Mouse (Mus musculus) gastrocnemius, adult 8-10 months (tissue): ENCODE results near the gene Duoxa1. TPM values are rescaled to one million over a fixed set of nuclear protein-coding genes. Genes with fewer than 3 reads are reported as not detected.
"Not testable (repeated sequence)": the region's sequence is repeated elsewhere in the genome, so short reads cannot be mapped to it uniquely, and the experiment has no call there.

ENCODE experiments used
- DNase-seq, 2 experiments: peaks; one replicate each; pipeline ENCODE4 v3.0.0; 2022; ENCODE audit warnings: low spot score in 2 of 2
- total RNA-seq, 4 experiments: library from RNA; stranded (reverse); gene quantifications; 2 replicates each; pipeline ENCODE4 v1.2.4; 2022

Duoxa1 gene
- total RNA-seq, 4 experiments from 2014 or later: 0.48 to 0.63 (median 0.62) TPM; not detected in 1

DNA sequence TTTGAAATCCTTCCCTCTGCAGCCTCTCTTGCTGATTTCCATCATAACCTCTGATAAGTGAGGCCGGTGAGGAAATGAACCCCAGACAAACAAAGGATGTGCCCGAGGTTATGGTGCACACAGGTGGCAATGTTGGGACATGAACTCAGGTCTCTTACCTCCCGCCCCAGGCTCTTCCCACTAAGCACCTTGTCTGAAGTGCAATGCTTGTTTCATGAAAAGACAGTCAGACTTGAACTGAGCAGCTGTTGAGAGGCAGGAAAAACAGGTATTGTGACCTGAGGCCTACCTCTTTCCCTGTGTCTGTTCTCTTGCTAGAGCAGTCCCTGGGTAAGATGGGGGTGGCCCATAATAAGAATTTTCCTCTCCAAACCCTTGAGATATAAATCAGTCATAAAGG lies 18.7 kb upstream of the Duoxa1 start:
- DNase-seq: no peak

DNA sequence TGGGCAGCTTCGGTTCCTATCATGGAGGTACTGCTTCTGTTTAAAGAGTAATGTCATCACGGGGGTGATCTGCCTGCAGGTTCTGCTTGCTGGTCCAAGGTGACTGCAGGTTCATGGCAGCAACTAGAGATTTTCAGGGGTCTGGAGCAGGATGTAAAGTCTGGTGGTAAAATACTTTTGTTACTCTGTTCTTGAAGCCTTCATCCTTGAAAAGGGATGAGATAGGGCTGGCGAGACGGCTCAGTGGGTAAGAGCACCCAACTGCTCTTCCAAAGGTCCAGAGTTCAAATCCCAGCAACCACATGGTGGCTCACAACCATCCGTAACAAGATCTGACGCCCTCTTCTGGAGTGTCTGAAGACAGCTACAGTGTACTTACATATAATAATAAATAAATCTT lies 16.8 kb upstream of the Duoxa1 start:
- not testable (repeated sequence) for DNase-seq

GRCm38 (mm10) chr2:122327986-122328385 lies 14.5 kb upstream of the Duoxa1 start:
- DNase-seq: no peak

GRCm38 (mm10) chr2:122325361-122325760 lies 11.8 kb upstream of the Duoxa1 start:
- DNase-seq: no peak

- no peak for DNase-seq
Observed at GRCm38 (mm10) chr2:122324586-122324985, 11.1 kb upstream of the Duoxa1 start.

DNA sequence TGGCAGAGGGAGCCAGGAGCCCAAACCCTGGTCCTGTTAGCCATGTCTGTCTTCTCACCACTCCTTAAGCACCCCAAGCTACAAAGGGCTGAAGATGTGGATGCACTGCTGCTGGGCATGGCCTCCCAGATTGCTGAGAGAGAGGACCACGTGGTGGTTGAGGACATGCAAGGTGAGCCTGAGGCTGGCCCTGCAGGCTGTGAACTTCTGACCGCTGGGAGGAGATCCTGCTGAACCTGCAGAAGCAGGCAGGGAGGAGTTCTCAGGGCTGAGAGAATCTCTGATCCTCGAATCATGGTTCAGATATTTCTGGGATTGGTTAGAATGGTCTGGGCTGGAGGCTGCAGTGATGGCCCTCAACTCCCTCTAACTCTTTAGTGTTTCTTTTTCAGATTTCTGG lies 10.4 kb upstream of the Duoxa1 start:
- DNase-seq: no peak

- DNase-seq: no peak
Observed at GRCm38 (mm10) chr2:122317384-122317783, 3.9 kb upstream of the Duoxa1 start.

- no peak for DNase-seq
Observed at GRCm38 (mm10) chr2:122315372-122315771, 1.8 kb upstream of the Duoxa1 start, which contains the start of gene Duox1. TSS of gene Duox1 (plus strand) at chr2:122315672.

DNA sequence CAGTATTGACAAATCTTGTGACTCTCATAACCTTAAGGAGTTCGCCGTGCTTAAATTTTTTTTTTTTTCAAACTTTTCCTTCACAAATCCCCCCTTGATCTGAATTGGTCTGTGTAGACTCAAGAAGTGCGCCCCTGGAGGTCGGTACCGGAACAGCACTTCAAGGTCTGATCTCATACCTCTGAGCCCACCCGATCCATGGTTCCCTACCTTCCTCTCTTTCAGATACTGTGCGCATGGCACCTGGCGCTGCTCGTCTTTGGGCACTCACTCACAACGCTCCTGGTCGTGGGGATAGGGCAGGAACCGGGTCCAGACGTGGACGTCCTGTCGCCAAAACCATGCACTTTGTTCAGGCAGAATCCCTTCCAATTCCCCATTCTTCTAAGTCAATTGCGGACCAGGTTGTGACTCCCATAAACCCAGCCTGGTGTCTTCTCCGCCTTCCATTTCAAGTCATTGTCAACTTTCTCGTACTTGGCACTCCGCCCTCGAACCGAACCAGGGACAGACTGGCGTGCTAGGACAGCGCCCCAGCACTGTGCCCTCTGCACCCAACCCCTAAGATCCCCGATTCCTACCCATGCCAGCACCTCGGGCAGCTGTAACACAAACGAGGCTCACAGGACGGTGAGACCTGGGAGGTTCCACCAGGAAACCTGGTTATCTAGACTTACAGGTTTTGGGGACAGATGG lies 660 bp downstream of the Duoxa1 start:
- DNase-seq: peak in 1 of 2 experiments; percentile 34

DNA sequence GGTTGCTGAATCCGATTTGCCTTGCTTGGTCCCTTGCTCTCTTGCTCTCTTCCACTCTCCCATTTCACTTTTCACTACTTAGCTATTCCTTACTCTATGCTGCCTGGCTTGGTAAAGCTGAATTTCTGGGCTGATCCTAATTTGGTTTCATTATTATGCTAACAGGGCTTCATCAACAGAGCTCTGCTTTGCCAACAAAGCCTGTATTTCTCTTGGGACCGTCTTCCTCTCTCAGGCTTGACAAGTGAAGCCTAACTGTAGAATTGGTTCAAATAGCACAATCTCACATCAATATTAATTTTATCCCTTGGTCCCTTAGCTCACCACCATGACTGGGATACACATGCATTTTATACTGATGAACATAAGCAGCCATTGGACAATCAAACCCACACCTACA lies 2.0 kb downstream of the Duoxa1 start:
- DNase-seq: no peak

GRCm38 (mm10) chr2:122309647-122310046 lies 3.9 kb downstream of the Duoxa1 start:
- no peak for DNase-seq

GRCm38 (mm10) chr2:122306184-122306583 lies 7.3 kb downstream of the Duoxa1 start:
- DNase-seq: no peak

DNA sequence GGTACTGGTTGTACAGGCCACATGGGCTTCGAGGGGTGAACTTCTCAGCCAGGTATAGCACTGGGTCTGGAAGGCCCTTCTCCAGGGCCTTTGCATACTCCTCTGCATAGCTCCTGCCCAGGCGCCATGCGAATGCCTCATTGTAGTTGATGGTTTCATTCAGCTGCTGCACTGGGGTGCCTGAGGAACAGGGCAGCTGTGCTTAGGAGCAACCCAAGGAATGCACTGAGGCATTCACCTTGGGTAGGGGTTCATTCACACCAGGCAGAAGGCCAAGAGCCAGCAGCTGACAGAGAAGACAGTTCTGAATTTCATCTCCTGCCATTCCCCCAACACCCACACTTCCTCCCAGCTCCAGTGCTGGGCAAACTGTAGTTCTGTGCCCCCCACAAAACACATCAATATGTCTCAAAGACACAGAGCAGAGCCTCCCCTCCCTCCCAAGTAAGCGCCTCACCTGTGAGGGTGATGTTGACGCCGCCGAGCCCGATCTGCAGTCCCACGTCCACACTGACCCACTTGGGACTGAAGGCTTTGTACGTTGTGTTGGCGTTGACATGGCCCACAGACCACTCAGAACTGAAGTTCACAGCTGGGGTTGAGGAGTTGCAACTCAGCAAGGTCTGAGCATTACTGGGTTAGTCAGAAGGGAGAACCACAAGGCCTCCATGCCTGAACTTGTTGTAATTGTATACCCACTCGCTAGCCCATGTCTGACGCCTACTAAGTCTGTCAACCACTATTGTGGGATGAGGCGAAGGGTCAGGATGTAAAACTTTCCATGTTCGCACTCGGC lies 8.2 kb downstream of the Duoxa1 start:
- DNase-seq: no peak

GRCm38 (mm10) chr2:122304544-122304943 lies 9.0 kb downstream of the Duoxa1 start:
- DNase-seq: no peak

DNA sequence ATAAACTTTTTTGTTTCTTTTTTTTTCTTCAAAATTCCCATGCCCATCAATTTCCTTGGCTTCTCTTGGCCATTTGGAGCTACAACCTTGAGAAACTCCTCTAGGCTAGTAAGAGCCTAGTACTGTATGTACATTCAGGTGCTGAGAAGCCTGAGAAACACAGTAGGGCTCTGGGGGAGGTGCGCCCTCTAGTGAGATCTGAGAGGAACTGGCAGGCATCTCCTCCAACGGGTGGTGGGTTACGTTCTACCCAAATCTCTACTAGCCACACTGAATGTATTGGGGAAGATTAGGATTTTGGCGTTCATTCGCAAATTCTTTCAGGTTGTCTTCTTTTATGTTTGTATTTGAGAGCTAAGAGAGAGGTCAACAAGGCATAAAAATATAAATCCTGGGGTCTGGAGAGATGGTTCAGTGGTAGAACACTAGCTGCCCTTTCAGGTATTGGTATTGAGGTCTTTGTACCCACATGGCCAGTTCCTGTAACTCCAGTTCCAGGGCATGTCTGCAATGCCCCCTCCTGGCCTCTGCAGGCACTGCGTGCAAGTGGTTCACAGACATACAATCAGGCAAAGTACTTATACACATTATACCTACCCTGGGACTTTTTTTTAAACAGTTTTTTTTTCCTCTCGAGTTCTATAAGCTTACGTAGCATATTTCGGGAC lies 10.8 kb downstream of the Duoxa1 start:
- no peak for DNase-seq

DNA sequence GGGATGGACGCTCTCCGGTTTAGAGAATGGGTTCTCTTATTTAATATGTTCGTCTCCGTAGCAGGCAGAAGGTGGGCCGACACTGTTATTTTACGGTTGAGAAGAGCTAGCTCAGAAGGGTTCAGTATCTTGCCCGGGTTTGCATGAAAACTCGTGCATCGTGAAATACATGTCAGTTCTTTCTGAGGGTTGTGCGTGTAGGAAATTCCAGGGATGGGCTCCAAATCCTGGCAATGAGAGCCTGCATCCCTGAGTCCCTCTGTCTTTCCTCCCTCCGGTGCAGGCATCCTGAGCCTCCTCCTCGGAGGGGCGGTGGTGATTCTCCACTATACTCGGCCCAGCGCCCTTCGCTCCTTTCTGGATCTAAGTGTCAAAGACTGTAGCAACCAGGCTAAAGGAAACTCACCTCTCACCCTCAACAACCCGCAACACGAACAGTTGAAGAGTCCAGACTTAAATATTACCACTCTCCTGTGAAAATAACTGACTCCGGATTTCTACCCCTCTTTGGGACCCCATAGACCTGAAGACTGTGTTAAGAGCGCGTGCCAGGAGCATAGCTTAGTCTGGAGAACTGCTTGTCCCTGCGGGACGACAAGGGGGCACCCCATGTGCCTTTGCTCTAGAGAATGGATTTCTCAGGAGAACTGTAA lies 11.5 kb downstream of the Duoxa1 start:
- DNase-seq: no peak

DNA sequence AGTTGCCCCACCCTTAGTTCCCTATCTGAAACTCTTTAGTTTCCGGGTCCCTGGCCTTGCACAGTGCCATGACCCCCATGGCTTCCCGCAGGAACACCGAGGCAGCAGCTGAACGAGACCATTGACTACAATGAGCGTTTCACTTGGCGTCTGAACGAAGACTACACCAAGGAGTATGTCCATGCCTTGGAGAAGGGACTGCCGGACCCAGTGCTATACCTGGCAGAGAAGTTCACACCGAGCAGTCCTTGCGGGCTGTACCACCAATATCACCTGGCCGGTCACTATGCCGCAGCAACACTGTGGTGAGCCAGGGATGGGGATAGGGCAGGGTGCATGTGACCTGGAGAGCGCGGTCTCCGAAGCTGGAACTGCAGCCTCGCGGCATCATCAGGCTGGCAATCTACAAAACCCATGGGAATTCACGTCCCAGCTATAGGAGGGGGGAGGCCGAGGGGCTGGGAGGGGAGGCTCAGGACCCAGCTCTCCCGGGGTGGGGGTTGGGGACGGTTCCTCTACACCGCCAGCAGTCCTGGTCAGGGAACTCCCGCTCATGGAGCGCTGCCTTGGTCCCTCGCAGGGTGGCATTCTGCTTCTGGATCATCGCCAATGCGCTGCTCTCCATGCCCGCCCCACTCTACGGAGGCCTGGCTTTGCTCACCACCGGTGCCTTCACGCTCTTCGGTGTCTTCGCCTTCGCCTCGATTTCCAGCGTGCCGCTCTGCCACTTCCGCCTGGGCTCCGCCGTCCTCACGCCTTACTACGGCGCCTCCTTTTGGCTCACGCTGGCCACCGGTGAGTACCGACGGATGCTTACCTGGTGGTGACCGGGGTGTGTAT lies 12.2 kb downstream of the Duoxa1 start:
- no peak for DNase-seq

DNA sequence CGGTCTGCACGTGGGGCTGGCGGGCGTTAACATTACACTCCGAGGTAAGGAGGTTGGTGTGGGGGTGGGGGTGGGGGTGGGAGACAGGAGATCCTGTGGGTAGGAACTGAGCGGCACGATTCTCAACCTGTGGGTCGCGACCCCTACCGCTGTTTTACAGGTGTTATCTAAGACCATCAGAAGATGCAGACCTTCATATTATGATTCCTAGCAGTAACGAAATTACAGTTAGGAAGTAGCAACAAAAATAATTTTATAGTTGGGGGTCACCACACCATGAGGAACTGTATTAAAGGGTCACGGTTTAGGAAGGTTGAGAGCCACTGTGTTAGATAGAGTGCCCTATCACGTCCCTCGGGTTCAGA lies 12.9 kb downstream of the Duoxa1 start:
- no peak for DNase-seq

DNA sequence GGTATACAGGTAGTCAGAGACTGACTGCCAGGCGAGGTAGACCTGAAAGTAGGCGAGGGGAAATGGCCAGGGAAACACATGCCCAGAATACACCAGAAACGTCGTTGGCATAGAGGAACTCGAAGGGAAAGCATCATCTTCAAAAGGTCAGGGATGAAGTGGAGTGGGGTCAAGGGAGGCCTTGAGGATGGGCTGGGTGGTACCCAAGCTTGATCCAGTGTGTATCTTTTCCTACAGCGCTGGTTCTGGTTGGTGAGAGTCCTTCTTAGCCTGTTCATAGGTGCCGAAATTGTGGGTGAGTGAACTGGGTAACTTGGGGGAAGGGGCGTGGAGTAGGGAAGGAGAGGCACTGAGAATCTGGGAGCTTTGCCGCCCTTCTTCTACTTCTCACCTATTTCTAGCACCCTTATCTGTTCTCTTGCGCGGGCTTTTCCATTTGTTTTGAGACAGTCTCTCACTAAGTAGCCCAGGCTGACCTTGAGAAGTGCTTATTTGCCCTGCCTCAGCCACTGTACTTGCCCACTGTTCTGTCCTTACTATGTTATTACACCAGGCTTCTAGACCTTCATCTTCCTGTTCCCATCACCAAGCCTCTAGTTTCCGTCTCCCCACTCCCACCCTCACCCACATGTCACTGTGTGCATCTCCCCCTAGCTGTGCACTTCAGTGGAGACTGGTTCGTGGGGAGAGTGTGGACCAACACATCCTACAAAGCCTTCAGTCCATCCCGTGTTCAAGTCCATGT lies 13.4 kb downstream of the Duoxa1 start:
- DNase-seq: no peak
